ENCODE assay signal across 18 mouse cellular contexts in genomic region chr10:68396083-68396482, GRCm38 (mm10).
DNase-seq lines count a peak whose midpoint lies in the region; ATAC-seq and TF ChIP-seq lines count a peak whose summit lies in the region.
"Had no signal": no experiment of that assay in that cellular context is flagged by ENCODE, and none has a peak within 500 bp of the region (broad histone marks: within the 10 kb centered on the region; RNA-seq: fewer than 3 reads in every experiment).

No protein-coding gene starts in this region.

- no peaks in the 10 kb centered on the region for H3K27me3 ChIP-seq in forebrain, embryonic 14.5 days (replicated peaks; ENCODE audit: control insufficient read depth, insufficient read depth, low read length)
- H3K27me3 ChIP-seq in forebrain, embryonic 10.5 days (ENCODE audit: poor library complexity, severe bottlenecking): no peaks in the 10 kb centered on the region
- H3K27me3 ChIP-seq in kidney, postnatal 0 days (ENCODE audit: insufficient read depth, low read length): no peaks in the 10 kb centered on the region
- H3K27me3 ChIP-seq in embryonic facial prominence, embryonic 14.5 days (replicated peaks; ENCODE audit: control insufficient read depth, insufficient read depth, low read length): no peaks in the 10 kb centered on the region
- H3K27me3 ChIP-seq in liver, embryonic 12.5 days (replicated peaks): no peaks in the 10 kb centered on the region
- H3K27me3 ChIP-seq: kidney, embryonic 15.5 days; liver, embryonic 15.5 days had no signal

- H3K4me2 ChIP-seq in forebrain, embryonic 14.5 days (ENCODE audit: low read length): no peak overlapping the region
- H3K4me2 ChIP-seq in kidney, postnatal 0 days (ENCODE audit: low read length): no peak overlapping the region
- H3K4me2 ChIP-seq in embryonic facial prominence, embryonic 14.5 days (ENCODE audit: low read depth, low read length): no peak overlapping the region
- H3K4me2 ChIP-seq in liver, embryonic 12.5 days: no peak overlapping the region
- H3K4me2 ChIP-seq: kidney, embryonic 15.5 days; liver, embryonic 15.5 days had no signal

- no peak for ATAC-seq in forebrain, embryonic 14.5 days
- no peak for ATAC-seq in kidney, postnatal 0 days (replicated peaks; ENCODE audit: low FRiP score, low read depth)
- peak; percentile 86 for ATAC-seq in embryonic facial prominence, embryonic 14.5 days (ENCODE audit: low read depth)
- ATAC-seq in liver, embryonic 12.5 days: no peak

- no peak overlapping the region for H3K9ac ChIP-seq in forebrain, embryonic 14.5 days (ENCODE audit: low read length)
- H3K9ac ChIP-seq in kidney, postnatal 0 days (ENCODE audit: low read depth, low read length): no peak overlapping the region
- H3K9ac ChIP-seq in embryonic facial prominence, embryonic 14.5 days (ENCODE audit: low read depth, low read length): no peak overlapping the region
- H3K9ac ChIP-seq in liver, embryonic 12.5 days: no peak overlapping the region
- H3K9ac ChIP-seq: kidney, embryonic 15.5 days; liver, embryonic 15.5 days had no signal

- no peak overlapping the region; the same call in 1 of the 2 replicates for H3K27ac ChIP-seq in forebrain, embryonic 14.5 days (ENCODE audit: low read depth, low read length)
- no peak overlapping the region for H3K27ac ChIP-seq in forebrain, embryonic 10.5 days
- H3K27ac ChIP-seq in kidney, postnatal 0 days: no peak overlapping the region
- no peak overlapping the region; the same call in 1 of the 2 replicates for H3K27ac ChIP-seq in embryonic facial prominence, embryonic 14.5 days (replicated peaks; ENCODE audit: low read depth, low read length)
- no peak overlapping the region for H3K27ac ChIP-seq in liver, embryonic 12.5 days
- H3K27ac ChIP-seq: heart, adult 2 months; kidney, embryonic 15.5 days; liver, embryonic 15.5 days had no signal

- H3K4me3 ChIP-seq in forebrain, embryonic 14.5 days (ENCODE audit: low read depth, low read length): no peak overlapping the region
- no peak overlapping the region for H3K4me3 ChIP-seq in forebrain, embryonic 10.5 days
- H3K4me3 ChIP-seq in kidney, postnatal 0 days (replicated peaks; ENCODE audit: low read depth, low read length): no peak overlapping the region
- no peak overlapping the region for H3K4me3 ChIP-seq in embryonic facial prominence, embryonic 14.5 days (ENCODE audit: low read depth, low read length)
- no peak overlapping the region for H3K4me3 ChIP-seq in liver, embryonic 12.5 days
- H3K4me3 ChIP-seq: heart, adult 2 months; kidney, embryonic 15.5 days; liver, embryonic 15.5 days; myocyte had no signal

- no peak for TF ChIP-seq CTCF in kidney, postnatal 0 days (IDR thresholded peaks at IDR 0.05; ENCODE audit: low read depth)

- no peaks in the 10 kb centered on the region for H3K36me3 ChIP-seq in forebrain, embryonic 14.5 days (ENCODE audit: control insufficient read depth, insufficient read depth, low read length)
- no peaks in the 10 kb centered on the region for H3K36me3 ChIP-seq in forebrain, embryonic 10.5 days (replicated peaks)
- no peaks in the 10 kb centered on the region for H3K36me3 ChIP-seq in kidney, postnatal 0 days (ENCODE audit: insufficient read depth, low read length)
- H3K36me3 ChIP-seq in embryonic facial prominence, embryonic 14.5 days (ENCODE audit: control insufficient read depth, insufficient read depth, low read length): no peaks in the 10 kb centered on the region
- no peaks in the 10 kb centered on the region for H3K36me3 ChIP-seq in liver, embryonic 12.5 days
- H3K36me3 ChIP-seq: kidney, embryonic 15.5 days; liver, embryonic 15.5 days had no signal

- H3K9me3 ChIP-seq in forebrain, embryonic 14.5 days (replicated peaks; ENCODE audit: control insufficient read depth, low read length): peaks cover 3% of the 10 kb centered on the region; the same call in 1 of the 2 replicates
- H3K9me3 ChIP-seq in forebrain, embryonic 10.5 days: no peaks in the 10 kb centered on the region
- no peaks in the 10 kb centered on the region for H3K9me3 ChIP-seq in kidney, postnatal 0 days (replicated peaks; ENCODE audit: low read length)
- H3K9me3 ChIP-seq in embryonic facial prominence, embryonic 14.5 days (ENCODE audit: control insufficient read depth, low read length): peaks cover 12% of the 10 kb centered on the region
- 0 out of 2 replicates have a peak, but pooled peaks cover 6% of the 10 kb centered on the region for H3K9me3 ChIP-seq in liver, embryonic 12.5 days (replicated peaks)
- H3K9me3 ChIP-seq: kidney, embryonic 15.5 days; liver, embryonic 15.5 days had no signal

- no peaks in the 10 kb centered on the region for H3K4me1 ChIP-seq in forebrain, embryonic 14.5 days (ENCODE audit: control insufficient read depth, insufficient read depth, low read length)
- H3K4me1 ChIP-seq in forebrain, embryonic 10.5 days: 0 out of 2 replicates have a peak, but pooled peaks cover 3% of the 10 kb centered on the region
- H3K4me1 ChIP-seq in kidney, postnatal 0 days (replicated peaks; ENCODE audit: insufficient read depth, low read length): no peaks in the 10 kb centered on the region
- peaks cover 12% of the 10 kb centered on the region for H3K4me1 ChIP-seq in embryonic facial prominence, embryonic 14.5 days (ENCODE audit: control insufficient read depth, insufficient read depth, low read length)
- H3K4me1 ChIP-seq in liver, embryonic 12.5 days: no peaks in the 10 kb centered on the region
- H3K4me1 ChIP-seq: liver, embryonic 15.5 days had no signal

- peak; percentile 61 for DNase-seq in forebrain, embryonic 14.5 days (ENCODE audit: low spot score)
- DNase-seq in forebrain, embryonic 10.5 days (ENCODE audit: extremely low spot score, low spot score): no peak
- DNase-seq in kidney, postnatal 0 days (ENCODE audit: low spot score): peak; percentile 28
- DNase-seq in kidney, postnatal 36 days: no peak
- peak; percentile 9 for DNase-seq in lung, postnatal 10 days
- no peak for DNase-seq in lung, postnatal 25 days (ENCODE audit: low spot score)
- DNase-seq in embryonic facial prominence, embryonic 14.5 days (ENCODE audit: low spot score): peak; percentile 85
- DNase-seq: adrenal gland, postnatal 10 days; cerebellum, adult 9-10 months; gastrocnemius, postnatal 10 days; heart, adult 2 months; heart, postnatal 14 days; right cerebral cortex, adult 18-20 months; thymus, postnatal 14 days had no signal

- WGBS in forebrain, embryonic 14.5 days: 36% methylated on average over 2 of the region's 2 CpGs
- 60% methylated on average over 2 of the region's 2 CpGs for WGBS in forebrain, embryonic 10.5 days
- WGBS in kidney, postnatal 0 days: 31% methylated on average over 2 of the region's 2 CpGs
- 19% methylated on average over 2 of the region's 2 CpGs for WGBS in embryonic facial prominence, embryonic 14.5 days
- 52% methylated on average over 2 of the region's 2 CpGs for WGBS in liver, embryonic 12.5 days (ENCODE audit: insufficient replicate concordance)

Comparison
In these comparisons a context has a peak if more than half of its experiments do, and no peak if none do; other contexts are left out.
1. DNase-seq: peak in forebrain, embryonic 14.5 days (single experiment), kidney, postnatal 0 days (single experiment), lung, postnatal 10 days (single experiment) and embryonic facial prominence, embryonic 14.5 days (single experiment); none in forebrain, embryonic 10.5 days (single experiment), kidney, postnatal 36 days (0 of 2) and lung, postnatal 25 days (single experiment).